Mouse (Mus musculus): ENCODE data around the gene C87499. TPM values are rescaled to one million over a fixed set of nuclear protein-coding genes. Genes with fewer than 3 reads are reported as not detected.

Gene C87499
- polyA plus RNA-seq (2015; fragmentation: Nextera tagmentation; extraction: Ambion mirVana) = not detected in 2 replicates

GRCm38 (mm10) chr4:88634311-88634710, at the start of gene C87499:
Gene C87499, minus strand, starts transcription at chr4:88634411.
- H3K27ac ChIP-seq = no peak within 1 kb of the TSS
- no peak within 1 kb of the TSS for H3K9ac ChIP-seq
- H3K4me2 ChIP-seq = no peak within 1 kb of the TSS
- no peaks in the 10 kb centered on the region for H3K36me3 ChIP-seq
- H3K4me3 ChIP-seq = no peak within 1 kb of the TSS
- ATAC-seq (ENCODE audit: insufficient number of reproducible peaks, low FRiP score, low TSS enrichment, low read depth) = no peak
- H3K27me3 ChIP-seq = no peaks in the 10 kb centered on the region
- no peaks in the 10 kb centered on the region for H3K9me3 ChIP-seq
- 90% methylated on average over 4 of the region's 4 CpGs for WGBS
- H3K4me1 ChIP-seq = no peaks in the 10 kb centered on the region

DNA sequence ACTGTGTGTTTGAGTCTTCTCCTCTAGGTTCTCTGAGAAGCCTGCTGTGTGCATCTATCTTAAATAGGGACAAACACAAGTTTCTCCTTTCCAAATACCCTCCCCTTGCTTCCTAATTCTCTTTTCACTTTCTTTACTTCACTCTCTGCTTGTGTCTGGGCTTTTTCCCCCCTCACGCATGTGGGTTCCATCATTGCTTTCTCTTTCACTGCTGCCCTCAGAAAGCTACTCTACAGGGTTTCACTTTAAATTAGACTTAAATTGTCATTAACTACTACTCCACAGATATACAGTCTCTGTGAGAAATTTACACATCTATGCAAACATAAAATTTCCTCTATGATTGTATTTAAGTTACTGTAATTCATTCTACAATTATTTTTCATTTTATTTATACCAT, 49.6 kb upstream of the C87499 start, which contains the start of gene Ifna2:
Gene Ifna2 (minus strand): TSS at position 101 of the 400 bp plus-strand sequence.
- Histone ChIP-seq H3K27me3 (no peaks in the 10 kb centered on the region), H3K36me3 (no peaks in the 10 kb centered on the region), H3K9me3 (no peaks in the 10 kb centered on the region), H3K4me1 (no peaks in the 10 kb centered on the region), H3K4me2 (no peak within 1 kb of the TSS), H3K4me3 (no peak within 1 kb of the TSS), H3K9ac (no peak within 1 kb of the TSS), H3K27ac (no peak within 1 kb of the TSS)
- ATAC-seq (ENCODE audit: insufficient number of reproducible peaks, low FRiP score, low TSS enrichment, low read depth) = no peak
- WGBS = 86% methylated on average over 1 of the region's 1 CpGs

DNA sequence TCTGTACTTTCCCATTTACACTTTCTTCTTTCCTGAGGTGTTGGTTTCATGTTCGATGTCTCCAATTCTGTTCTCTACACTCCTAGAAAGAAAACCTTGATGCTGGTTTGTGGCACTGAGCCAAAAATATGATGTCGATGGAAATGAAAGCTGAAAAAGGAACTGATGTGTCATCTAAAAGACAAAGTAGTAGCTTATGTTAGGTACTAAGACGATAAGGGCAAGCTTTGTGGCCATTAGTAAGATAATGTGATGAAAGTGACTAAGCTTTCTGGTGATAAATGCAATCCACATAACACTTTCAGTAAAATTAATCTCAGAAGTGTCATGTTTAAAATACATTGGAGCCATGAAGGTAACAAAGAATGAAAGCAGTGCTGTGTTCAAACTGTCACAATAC, 47.1 kb upstream of the C87499 start:
- no peak overlapping the region for H3K27ac ChIP-seq
- no peak overlapping the region for H3K4me2 ChIP-seq
- H3K9ac ChIP-seq = no peak overlapping the region
- 62% methylated on average over 3 of the region's 3 CpGs for WGBS
- no peak for ATAC-seq (ENCODE audit: insufficient number of reproducible peaks, low FRiP score, low TSS enrichment, low read depth)
- H3K4me3 ChIP-seq = no peak overlapping the region
- no peaks in the 10 kb centered on the region for H3K9me3 ChIP-seq
- H3K4me1 ChIP-seq = no peaks in the 10 kb centered on the region
- H3K36me3 ChIP-seq = no peaks in the 10 kb centered on the region
- H3K27me3 ChIP-seq = no peaks in the 10 kb centered on the region

- Histone ChIP-seq H3K9ac (no peak overlapping the region), H3K4me2 (no peak overlapping the region), H3K9me3 (no peaks in the 10 kb centered on the region), H3K4me1 (no peaks in the 10 kb centered on the region), H3K4me3 (no peak overlapping the region), H3K27me3 (no peaks in the 10 kb centered on the region), H3K27ac (no peak overlapping the region), H3K36me3 (no peaks in the 10 kb centered on the region)
- no peak for ATAC-seq (ENCODE audit: insufficient number of reproducible peaks, low FRiP score, low TSS enrichment, low read depth)
- 43% methylated on average over 8 of the region's 8 CpGs for WGBS
These were observed 46.2 kb upstream of the C87499 start for GRCm38 (mm10) chr4:88680362-88680761.

- no peak within 1 kb of the TSS for H3K4me2 ChIP-seq
- H3K27me3 ChIP-seq = no peaks in the 10 kb centered on the region
- H3K9me3 ChIP-seq = no peaks in the 10 kb centered on the region
- H3K4me1 ChIP-seq = no peaks in the 10 kb centered on the region
- no peak within 1 kb of the TSS for H3K27ac ChIP-seq
- H3K36me3 ChIP-seq = no peaks in the 10 kb centered on the region
- no peak for ATAC-seq (ENCODE audit: insufficient number of reproducible peaks, low FRiP score, low TSS enrichment, low read depth)
- 69% methylated on average over 1 of the region's 1 CpGs for WGBS
- H3K9ac ChIP-seq = no peak within 1 kb of the TSS
- no peak within 1 kb of the TSS for H3K4me3 ChIP-seq
These were observed 42.6 kb upstream of the C87499 start, which contains the start of gene Ifna16 for GRCm38 (mm10) chr4:88676824-88677223. Gene Ifna16, minus strand, starts transcription at chr4:88676924.

DNA sequence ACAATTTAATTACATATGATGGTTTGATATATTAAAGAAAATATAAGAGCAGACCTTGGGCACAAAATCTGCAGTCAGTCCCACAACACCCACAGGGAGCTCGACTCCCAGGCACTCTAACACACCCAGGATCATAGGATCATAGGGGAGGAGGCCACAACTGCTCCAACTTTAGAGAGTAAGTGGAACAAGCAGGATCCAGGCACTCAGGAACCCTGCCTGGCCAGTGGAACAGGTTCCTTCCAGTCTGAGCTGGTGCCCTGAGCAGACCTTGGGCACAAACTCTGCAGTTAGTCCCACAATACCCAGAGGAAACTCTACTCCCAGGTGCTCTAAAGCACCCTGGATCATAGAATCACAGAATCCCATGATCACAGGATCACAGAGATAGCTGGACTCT, 21.2 kb upstream of the C87499 start:
- 33% methylated on average over 1 of the region's 1 CpGs for WGBS
- Histone ChIP-seq H3K4me2 (no peak overlapping the region), H3K4me1 (no peaks in the 10 kb centered on the region), H3K36me3 (no peaks in the 10 kb centered on the region), H3K9me3 (no peaks in the 10 kb centered on the region), H3K4me3 (no peak overlapping the region), H3K27ac (no peak overlapping the region), H3K9ac (no peak overlapping the region), H3K27me3 (no peaks in the 10 kb centered on the region)
- ATAC-seq (ENCODE audit: insufficient number of reproducible peaks, low FRiP score, low TSS enrichment, low read depth) = no peak

GRCm38 (mm10) chr4:88653644-88654043, 19.4 kb upstream of the C87499 start:
- Histone ChIP-seq H3K4me1 (no peaks in the 10 kb centered on the region), H3K36me3 (no peaks in the 10 kb centered on the region), H3K4me2 (no peak overlapping the region), H3K4me3 (no peak overlapping the region), H3K9ac (no peak overlapping the region), H3K27ac (no peak overlapping the region), H3K9me3 (no peaks in the 10 kb centered on the region), H3K27me3 (no peaks in the 10 kb centered on the region)
- WGBS = 74% methylated on average over 3 of the region's 3 CpGs
- ATAC-seq (ENCODE audit: insufficient number of reproducible peaks, low FRiP score, low TSS enrichment, low read depth) = no peak

GRCm38 (mm10) chr4:88644359-88644758, 10.1 kb upstream of the C87499 start, which contains the start of gene Ifna13:
Gene Ifna13, minus strand, starts transcription at chr4:88644459.
- no peaks in the 10 kb centered on the region for H3K4me1 ChIP-seq
- 52% methylated on average over 2 of the region's 2 CpGs for WGBS
- no peak within 1 kb of the TSS for H3K9ac ChIP-seq
- H3K4me3 ChIP-seq = no peak within 1 kb of the TSS
- no peak for ATAC-seq (ENCODE audit: insufficient number of reproducible peaks, low FRiP score, low TSS enrichment, low read depth)
- no peaks in the 10 kb centered on the region for H3K27me3 ChIP-seq
- no peaks in the 10 kb centered on the region for H3K36me3 ChIP-seq
- no peak within 1 kb of the TSS for H3K27ac ChIP-seq
- H3K9me3 ChIP-seq = no peaks in the 10 kb centered on the region
- H3K4me2 ChIP-seq = no peak within 1 kb of the TSS

DNA sequence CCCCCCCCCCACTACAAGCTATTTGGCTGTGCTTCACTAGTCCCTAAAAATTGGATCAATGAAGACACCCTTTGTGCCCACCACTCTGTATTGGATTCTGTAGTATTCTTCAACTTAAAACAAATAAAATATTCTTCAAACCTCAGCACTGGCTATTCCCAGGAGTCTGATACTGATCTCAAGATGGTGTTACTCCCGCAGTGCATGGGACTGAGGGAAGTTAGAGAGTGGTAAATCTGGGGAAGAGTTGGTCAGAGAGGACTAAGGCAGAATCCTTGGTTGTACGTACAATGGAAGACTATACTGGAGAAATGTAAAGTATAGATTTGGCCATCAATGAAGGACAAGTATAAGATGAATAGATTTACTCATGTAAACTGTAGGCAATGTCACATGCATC, 8.3 kb upstream of the C87499 start:
- Histone ChIP-seq H3K27ac (no peak overlapping the region), H3K9me3 (no peaks in the 10 kb centered on the region), H3K4me3 (no peak overlapping the region), H3K27me3 (no peaks in the 10 kb centered on the region), H3K4me1 (no peaks in the 10 kb centered on the region), H3K4me2 (no peak overlapping the region), H3K9ac (no peak overlapping the region), H3K36me3 (no peaks in the 10 kb centered on the region)
- ATAC-seq (ENCODE audit: insufficient number of reproducible peaks, low FRiP score, low TSS enrichment, low read depth) = no peak
- 26% methylated on average over 2 of the region's 2 CpGs for WGBS

GRCm38 (mm10) chr4:88641077-88641831, 7.0 kb upstream of the C87499 start:
- Histone ChIP-seq H3K9me3 (no peaks in the 10 kb centered on the region), H3K4me2 (peak overlapping the region; percentile 42), H3K4me1 (no peaks in the 10 kb centered on the region), H3K27ac (0 out of 2 replicates have a peak overlapping the region, but pooled peaks have one; percentile 61), H3K9ac (no peak overlapping the region), H3K36me3 (no peaks in the 10 kb centered on the region), H3K27me3 (no peaks in the 10 kb centered on the region), H3K4me3 (peak overlapping the region; percentile 39)
- ATAC-seq (ENCODE audit: insufficient number of reproducible peaks, low FRiP score, low TSS enrichment, low read depth) = peak; percentile 89
- WGBS = 11% methylated on average over 11 of the region's 11 CpGs

GRCm38 (mm10) chr4:88640704-88641076, 6.5 kb upstream of the C87499 start:
- Histone ChIP-seq H3K4me2 (peak overlapping the region; percentile 42), H3K9me3 (no peaks in the 10 kb centered on the region), H3K27me3 (no peaks in the 10 kb centered on the region), H3K4me3 (peak overlapping the region; percentile 39), H3K4me1 (no peaks in the 10 kb centered on the region), H3K36me3 (no peaks in the 10 kb centered on the region), H3K27ac (no peak overlapping the region), H3K9ac (no peak overlapping the region)
- no peak for ATAC-seq (ENCODE audit: insufficient number of reproducible peaks, low FRiP score, low TSS enrichment, low read depth)
- WGBS = 52% methylated on average over 8 of the region's 8 CpGs

GRCm38 (mm10) chr4:88603276-88603675, 30.9 kb downstream of the C87499 start, which contains the start of gene Ifna12:
Gene Ifna12, minus strand, starts transcription at chr4:88603376.
- Histone ChIP-seq H3K4me3 (no peak within 1 kb of the TSS), H3K4me2 (no peak within 1 kb of the TSS), H3K36me3 (no peaks in the 10 kb centered on the region), H3K9ac (no peak within 1 kb of the TSS), H3K27ac (no peak within 1 kb of the TSS), H3K4me1 (no peaks in the 10 kb centered on the region), H3K9me3 (no peaks in the 10 kb centered on the region), H3K27me3 (no peaks in the 10 kb centered on the region)
- ATAC-seq (ENCODE audit: insufficient number of reproducible peaks, low FRiP score, low TSS enrichment, low read depth) = no peak
